Mouse (Mus musculus) liver, embryonic 14.5 days (tissue): ENCODE measurements at regions not wholly inside any gene's neighbourhood (a gene's known extent, or its start where the extent isn't known, plus 50 kb on each side); places are given as distances from the start of the nearest gene placed in this dataset.

Experiments
- CTCF ChIP-seq: IDR thresholded peaks from 2 replicates; pipeline ENCODE4 v1.5.1; 2016; ENCODE audit warnings: antibody characterized with exemption, low read depth, control low read depth
- EP300 ChIP-seq: IDR thresholded peaks from 2 replicates; pipeline ENCODE4 v1.6.1; 2016; ENCODE audit warnings: antibody characterized with exemption, low read depth

DNA sequence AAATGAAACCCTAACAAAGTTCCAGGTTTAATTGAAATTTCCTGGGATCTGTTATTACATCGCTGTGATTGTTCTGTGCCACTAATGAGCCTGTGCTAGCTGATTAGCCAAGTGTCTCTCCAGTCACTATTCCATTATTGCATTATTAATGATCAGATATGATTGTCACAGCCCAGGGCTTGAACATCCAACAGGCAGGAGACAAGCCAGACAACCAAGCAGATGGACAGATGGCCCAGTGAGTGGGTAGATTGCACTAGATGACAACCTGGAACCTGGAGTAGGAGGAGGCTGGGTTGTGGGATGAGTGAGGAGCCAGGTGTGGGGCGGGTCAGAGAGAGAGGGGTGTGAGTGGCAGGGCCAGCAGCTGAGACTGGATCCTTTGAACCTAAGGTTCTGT is 161.6 kb downstream of the Trim29 start:
- TF ChIP-seq EP300: no peak
- no peak for TF ChIP-seq CTCF
